Mouse (Mus musculus) urinary bladder, postnatal 10 days (tissue): ENCODE results near the gene Gm8247.
"Not testable (repeated sequence)": the region's sequence is repeated elsewhere in the genome, so short reads cannot be mapped to it uniquely, and the experiment has no call there.

Experiments
- DNase-seq: peaks from one replicate; pipeline ENCODE4 v3.0.0; 2022; ENCODE audit warnings: low spot score

Gene Gm8247

GRCm38 (mm10) chr14:44582853-44583252, at the start of gene Gm8247:
Gene Gm8247, plus strand, starts transcription at chr14:44583153.
- not testable (repeated sequence) for DNase-seq

- DNase-seq, result not testable (repeated sequence)
Measured at GRCm38 (mm10) chr14:44547961-44548360, 35.0 kb upstream of the Gm8247 start.

GRCm38 (mm10) chr14:44591765-44592164, 8.8 kb downstream of the Gm8247 start:
- DNase-seq, result not testable (repeated sequence)

- DNase-seq, result not testable (repeated sequence)
Measured at GRCm38 (mm10) chr14:44627737-44628136, 44.8 kb downstream of the Gm8247 start, which contains the start of gene Gm5624. Gene Gm5624, minus strand, starts transcription at chr14:44627938.
